Mouse (Mus musculus) adrenal gland, postnatal 25 days (tissue): ENCODE data around the gene Olfr922. TPM values are rescaled to one million over a fixed set of nuclear protein-coding genes. Genes with fewer than 3 reads are reported as not detected.

ENCODE experiments used
- DNase-seq: peaks from one replicate; pipeline ENCODE4 v3.0.0; 2021; ENCODE audit warnings: mixed read lengths
- long read RNA-seq: library from polyadenylated mRNA; stranded (forward); transcript quantifications from one replicate; pipeline ENCODE4 v2.0.0, GENCODE M21; 2021
- total RNA-seq: library from RNA; stranded (reverse); gene quantifications from 2 replicates; pipeline ENCODE4 v1.2.3, GENCODE M21; 2021

Gene Olfr922
- not detected in 2 replicates for total RNA-seq
- long read RNA-seq, result 0 reads

DNA sequence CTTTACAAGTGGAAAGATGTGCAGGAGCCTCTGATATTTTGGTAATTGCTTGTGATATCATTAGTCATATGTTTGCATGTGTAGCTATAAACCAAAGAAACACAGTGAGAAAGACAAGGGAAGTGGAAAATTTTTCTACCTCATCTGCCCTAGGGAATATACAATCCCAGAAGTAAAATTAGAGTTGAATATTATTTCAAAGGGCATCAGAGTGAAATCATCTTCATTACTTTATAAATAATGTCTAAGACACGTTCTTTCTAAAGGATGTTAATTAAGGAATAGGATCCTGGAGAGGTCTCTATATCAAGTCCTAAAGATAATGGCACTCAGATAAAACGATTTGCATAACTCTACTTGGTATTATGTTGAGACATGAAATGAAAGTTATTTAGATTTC lies at the start of gene Olfr922:
Gene Olfr922, plus strand, starts transcription at position 301 of the 400 bp plus-strand sequence.
- no peak for DNase-seq

DNA sequence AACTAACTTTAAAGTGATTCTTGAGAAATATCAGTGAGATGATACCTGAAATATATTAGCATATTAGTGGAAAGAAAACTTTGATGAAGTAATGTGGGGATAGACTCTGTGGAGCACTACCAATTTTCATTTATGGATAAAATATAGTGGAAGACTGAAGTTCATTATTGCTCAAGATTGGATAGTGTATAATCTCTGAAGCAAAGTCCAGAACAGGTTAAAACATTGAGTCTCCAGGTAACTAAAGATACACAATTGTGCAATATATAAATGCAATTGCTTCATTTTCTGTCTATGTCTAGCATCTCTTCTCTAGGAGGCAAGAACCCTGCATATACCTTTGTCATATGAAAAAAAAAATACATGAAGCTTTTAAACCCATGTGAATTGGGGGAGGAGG lies 41.6 kb upstream of the Olfr922 start, which contains the start of gene Olfr921:
Gene Olfr921, plus strand, starts transcription at position 301 of the 400 bp plus-strand sequence.
- DNase-seq, result no peak

DNA sequence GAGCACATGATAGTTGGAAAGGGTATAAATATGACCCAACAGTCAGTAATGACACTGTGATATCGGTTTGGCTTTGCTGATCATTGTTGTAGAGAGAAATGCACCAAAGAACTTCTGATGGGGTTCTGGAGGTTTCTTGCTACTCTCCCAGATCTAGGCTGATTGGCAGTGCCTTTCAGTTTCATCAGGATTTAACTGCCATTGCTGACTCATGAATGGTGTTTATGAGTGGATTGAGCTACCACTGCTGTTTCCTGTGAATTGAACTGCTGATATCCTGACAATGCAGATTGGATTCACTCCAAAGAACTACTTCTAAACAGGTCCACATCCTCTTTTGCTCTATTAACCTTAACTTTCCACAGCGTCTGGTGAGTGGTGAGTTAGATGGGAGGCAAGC lies 21.7 kb upstream of the Olfr922 start:
- DNase-seq, result no peak

DNA sequence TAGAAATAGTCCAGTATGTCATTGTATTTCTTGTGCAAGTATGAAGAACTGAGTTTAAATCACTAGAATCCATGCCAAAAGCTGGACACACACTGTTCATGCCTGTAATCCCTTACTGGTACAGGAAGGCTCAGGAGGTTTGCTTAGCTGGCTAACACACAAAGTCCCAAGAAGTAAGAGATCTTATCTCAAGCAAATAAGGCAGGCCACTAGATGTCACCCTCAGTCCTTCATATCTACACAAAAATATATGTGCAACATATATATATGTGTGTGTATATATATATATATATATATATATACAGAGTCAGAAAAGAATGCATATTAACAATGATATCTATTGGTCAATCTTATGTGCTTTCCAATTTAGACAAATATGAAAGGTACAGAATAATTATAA lies 8.7 kb upstream of the Olfr922 start:
- no peak for DNase-seq

DNA sequence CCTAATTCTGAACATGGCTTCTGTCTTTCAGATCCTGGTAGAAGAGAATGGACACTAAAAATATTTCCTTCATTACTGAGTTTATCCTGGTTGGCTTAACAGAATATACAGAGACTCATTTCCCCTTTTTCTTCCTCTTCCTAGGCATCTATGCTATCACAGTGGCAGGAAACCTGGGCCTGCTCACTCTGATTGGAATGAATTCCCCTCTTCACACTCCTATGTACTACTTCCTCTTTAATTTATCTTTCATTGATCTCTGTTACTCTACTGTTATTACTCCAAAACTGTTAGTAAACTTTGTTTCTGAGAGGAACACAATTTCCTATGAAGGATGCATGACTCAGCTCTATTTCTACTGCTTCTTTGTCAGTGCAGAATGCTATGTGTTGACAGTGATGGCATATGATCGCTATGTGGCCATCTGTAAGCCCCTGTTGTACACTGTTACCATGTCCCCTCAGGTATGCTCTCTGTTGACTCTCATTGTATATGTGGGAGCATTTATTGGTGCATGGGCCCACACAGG lies 1.1 kb downstream of the Olfr922 start:
- no peak for DNase-seq

DNA sequence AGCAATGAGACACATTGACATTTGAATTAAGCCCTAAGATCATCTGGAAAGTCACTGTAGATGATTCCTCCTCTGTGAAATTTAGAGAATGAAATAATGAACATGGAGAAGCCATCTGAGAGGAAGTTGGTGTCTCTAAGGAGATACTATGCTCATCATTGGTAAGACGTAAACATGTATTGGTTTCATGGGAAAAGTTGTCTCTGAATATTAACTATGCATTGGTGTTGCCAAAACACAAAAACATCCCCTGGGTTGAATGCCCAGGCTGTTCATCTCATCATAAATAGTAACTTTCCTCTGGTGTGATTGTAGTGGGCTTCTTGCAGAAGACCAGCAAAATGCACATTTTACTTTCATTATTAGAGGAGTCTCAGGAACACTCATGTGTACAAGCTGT lies 11.8 kb downstream of the Olfr922 start, which contains the start of gene Olfr923:
Gene Olfr923, plus strand, starts transcription at position 301 of the 400 bp plus-strand sequence.
- no peak for DNase-seq

DNA sequence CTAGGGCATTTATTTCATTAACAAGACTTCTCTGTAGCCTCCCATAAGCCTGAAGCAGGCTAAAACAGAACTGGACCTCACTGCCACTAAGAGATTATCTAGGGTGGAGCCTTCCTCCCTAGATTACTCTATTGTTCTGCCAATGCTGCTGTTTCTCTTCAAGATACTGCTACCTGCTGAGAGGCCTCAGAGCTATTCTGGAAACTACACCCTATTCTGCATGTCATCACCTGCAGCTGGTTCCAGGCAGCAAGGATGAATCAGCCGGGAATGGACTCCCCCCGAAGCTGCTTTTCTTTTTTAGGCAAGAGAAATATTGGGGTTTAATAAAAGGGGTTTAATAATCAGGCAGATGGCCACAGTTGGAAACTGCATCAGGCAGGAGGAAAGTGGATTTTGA lies 18.6 kb downstream of the Olfr922 start:
- no peak for DNase-seq

DNA sequence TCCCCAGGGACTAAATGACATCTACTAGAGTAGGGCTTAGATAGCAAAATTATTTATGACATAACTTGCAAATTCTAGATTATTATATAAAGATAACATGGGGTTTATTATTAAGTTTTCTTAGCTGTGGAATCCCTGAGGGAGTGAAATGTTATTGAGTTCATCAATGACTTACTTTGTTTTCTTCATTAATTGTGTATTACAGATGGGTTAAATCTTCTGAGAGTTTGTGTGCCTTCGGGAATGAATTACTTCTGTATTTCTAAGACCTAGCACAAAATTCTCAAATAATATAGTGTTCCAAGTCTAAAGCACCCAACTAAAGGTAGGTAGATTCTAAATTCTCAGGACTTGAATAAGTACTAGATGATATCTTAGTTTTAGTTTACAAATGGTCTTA lies 29.7 kb downstream of the Olfr922 start, which contains the start of gene Olfr924:
Gene Olfr924, plus strand, starts transcription at position 301 of the 400 bp plus-strand sequence.
- no peak for DNase-seq

DNA sequence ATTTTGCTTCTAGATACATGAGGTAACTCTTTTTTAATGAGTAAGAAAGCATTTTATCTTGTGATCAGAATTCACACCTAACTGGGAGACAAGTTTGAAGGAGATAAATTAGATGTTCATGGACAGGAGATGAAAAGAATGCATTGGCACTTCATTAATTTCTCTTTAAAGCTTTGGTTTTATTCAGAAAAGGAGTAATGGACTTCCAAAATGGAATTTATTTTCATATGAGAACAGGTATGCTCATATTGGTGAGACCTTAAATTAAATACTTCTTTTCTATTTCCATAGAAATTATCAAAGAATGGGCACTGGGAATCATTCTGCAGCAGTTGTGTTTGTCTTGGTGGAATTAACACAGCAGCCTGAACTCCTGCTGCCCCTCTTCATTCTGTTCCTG lies 40.3 kb downstream of the Olfr922 start, which contains the start of gene Olfr26:
Gene Olfr26, plus strand, starts transcription at position 301 of the 400 bp plus-strand sequence.
- no peak for DNase-seq

Other genes starting within 250 kb of the Olfr922 start
- gene Olfr912, start 234.4 kb upstream of the Olfr922 start, total RNA-seq, result not detected in 2 replicates
- gene Olfr913, start 221.9 kb upstream of the Olfr922 start, total RNA-seq, result not detected in 2 replicates
- not detected in 2 replicates for gene Olfr914, start 209.5 kb upstream of the Olfr922 start, total RNA-seq
- gene Olfr916, start 154.7 kb upstream of the Olfr922 start, total RNA-seq, result not detected in 2 replicates
- not detected in 2 replicates for gene Olfr917, start 148.8 kb upstream of the Olfr922 start, total RNA-seq
- not detected in 2 replicates for gene Olfr918, start 140.0 kb upstream of the Olfr922 start, total RNA-seq
- gene Olfr919, start 110.9 kb upstream of the Olfr922 start, total RNA-seq, result not detected in 2 replicates
- 39.8 and 55.8 TPM in 2 replicates for gene Vwa5a, start 96.3 kb upstream of the Olfr922 start, total RNA-seq
- gene Olfr920, start 62.3 kb upstream of the Olfr922 start, total RNA-seq, result 0.14 and 0.46 TPM in 2 replicates
- gene Olfr921, start 41.5 kb upstream of the Olfr922 start, total RNA-seq, result not detected in 2 replicates
- not detected in 2 replicates for gene Olfr923, start 11.9 kb downstream of the Olfr922 start, total RNA-seq
- gene Olfr924, start 29.8 kb downstream of the Olfr922 start, total RNA-seq, result not detected in 2 replicates
- not detected in 2 replicates for gene Olfr26, start 40.4 kb downstream of the Olfr922 start, total RNA-seq
- not detected in 2 replicates for gene Olfr926, start 62.5 kb downstream of the Olfr922 start, total RNA-seq
- gene Olfr930, start 115.2 kb downstream of the Olfr922 start, total RNA-seq, result not detected in 2 replicates
- gene Olfr933, start 157.7 kb downstream of the Olfr922 start, total RNA-seq, result not detected in 2 replicates
- not detected in 2 replicates for gene Olfr934, start 173.7 kb downstream of the Olfr922 start, total RNA-seq
- not detected in 2 replicates for gene Olfr935, start 185.1 kb downstream of the Olfr922 start, total RNA-seq
- not detected in 2 replicates for gene Olfr146, start 208.8 kb downstream of the Olfr922 start, total RNA-seq